Mouse (Mus musculus) cerebellum, postnatal 25 days (tissue): ENCODE results near the gene Pvr.

ENCODE experiments used
- DNase-seq, 2 experiments: peaks; one replicate each; pipeline ENCODE4 v3.0.0; 2021; ENCODE audit warnings: mixed read lengths in 2 of 2

Pvr gene

DNA sequence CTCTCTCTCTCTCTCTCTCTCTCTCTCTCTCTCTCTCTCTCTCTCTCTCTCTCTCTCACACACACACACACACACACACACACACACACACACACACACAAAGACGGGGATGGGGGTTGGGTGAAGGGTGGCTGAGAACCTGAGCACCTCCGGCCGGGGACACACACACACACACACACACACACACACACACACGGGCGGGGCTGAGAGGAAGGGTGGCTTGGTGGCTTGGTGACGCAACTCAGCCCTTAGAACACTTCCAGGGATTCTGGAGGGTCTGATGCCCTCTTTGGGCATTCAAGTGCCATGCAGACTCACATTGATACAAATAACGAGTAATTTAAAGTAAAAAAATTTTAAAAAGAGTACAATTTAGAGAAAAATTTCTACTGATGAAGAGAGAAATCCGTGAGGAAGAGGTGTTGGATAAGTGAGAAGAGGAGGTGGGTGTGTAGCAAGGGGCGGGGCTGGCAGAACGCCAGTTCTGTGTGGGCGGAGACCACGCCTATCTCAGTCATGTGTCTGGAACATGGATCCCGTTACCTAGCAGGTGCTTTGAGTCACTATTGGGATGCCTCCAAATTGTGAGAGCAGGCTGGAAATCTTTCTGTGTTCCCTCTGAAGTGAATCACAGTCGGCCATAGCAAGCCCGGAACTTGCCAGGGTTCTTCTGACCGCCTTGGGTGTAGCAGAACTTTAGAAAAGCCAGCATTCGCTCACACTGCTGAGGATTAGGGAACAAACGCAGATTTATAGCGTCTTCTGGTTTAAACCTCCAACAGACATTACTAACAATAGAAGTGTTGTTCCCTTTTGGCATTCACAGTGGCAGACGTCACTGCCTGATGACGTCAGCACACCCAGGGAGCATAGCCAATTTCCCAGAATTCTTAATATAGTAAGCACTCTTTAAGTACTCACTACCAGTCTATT is 12.2 kb upstream of the Pvr start:
- DNase-seq, result peak; percentile 66 to 81

DNA sequence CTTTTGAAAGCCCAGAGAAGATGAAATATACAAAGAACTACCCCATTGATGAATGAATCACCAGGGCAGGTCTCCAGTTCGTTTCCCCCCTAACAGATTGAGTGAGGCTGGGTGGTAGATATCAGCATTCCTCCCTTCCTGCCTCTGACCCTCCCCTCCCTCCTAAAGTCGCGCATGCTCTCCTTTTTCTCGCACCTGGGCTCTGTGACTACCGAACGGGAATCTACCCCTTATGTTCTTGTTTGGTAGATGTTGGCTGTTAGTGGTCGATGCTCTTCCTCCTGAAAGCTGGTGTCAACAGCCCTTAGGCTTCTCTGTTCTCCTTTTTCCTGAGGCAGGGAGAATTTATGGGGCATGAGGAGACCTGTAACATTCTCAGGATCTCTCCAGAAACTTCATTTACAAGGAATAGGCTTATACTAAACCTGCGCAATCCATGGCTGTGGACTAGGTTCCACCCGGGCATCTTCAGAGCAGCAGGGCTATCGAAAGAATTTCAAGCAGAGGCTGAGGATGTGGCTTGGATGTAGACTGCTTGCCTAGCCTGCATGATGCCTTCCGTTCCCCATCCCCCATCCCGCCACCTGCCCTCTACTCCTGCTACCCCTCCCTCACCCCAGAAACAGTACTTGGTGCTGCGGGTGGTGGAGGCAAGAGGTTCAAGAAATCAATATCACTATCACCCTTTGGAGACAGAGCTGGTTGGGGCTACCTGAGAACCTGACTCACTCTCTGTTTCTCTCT is 11.3 kb upstream of the Pvr start:
- DNase-seq, result peak; percentile 28 to 50

DNA sequence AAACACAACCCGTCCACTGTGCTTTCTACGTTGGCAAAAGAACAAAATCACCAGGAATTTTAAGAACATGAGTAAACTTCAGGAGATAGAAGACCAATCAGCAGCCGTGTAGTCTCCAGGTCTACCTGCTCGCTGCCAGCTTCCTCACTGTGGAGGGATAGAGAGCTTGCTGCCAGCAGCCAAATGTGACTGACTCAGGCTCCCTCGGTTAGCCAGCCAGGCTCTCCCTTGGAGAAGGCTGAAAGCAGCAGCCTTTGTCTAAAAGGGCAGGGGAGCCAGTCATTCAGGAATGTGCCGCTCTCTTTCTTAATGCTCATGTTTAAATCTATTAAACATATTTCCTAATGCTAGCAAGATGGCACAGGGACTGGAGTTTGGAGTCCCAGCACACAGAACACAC is 9.5 kb upstream of the Pvr start:
- DNase-seq, result peak in 1 of 2 experiments; percentile 43

DNA sequence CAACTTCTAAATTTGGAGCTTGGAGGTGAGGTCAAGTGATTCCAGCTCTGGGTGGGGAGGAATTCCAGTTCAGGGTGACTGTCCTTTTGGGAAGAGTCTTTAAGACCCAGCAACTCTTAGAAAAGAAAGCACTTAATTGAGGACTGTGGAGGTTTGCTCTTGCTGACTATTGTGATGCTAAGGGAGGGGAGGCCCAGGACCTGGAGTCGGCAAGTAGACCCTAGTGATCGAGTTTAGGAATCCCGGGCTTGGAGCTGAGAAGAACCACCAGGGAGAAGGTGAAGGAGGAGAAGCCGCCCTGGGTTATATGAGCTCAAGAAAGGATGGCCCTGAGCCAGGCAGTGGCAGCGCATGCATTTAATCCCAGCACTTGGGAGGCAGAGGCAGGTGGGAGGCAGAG is 7.5 kb upstream of the Pvr start:
- no peak for DNase-seq

DNA sequence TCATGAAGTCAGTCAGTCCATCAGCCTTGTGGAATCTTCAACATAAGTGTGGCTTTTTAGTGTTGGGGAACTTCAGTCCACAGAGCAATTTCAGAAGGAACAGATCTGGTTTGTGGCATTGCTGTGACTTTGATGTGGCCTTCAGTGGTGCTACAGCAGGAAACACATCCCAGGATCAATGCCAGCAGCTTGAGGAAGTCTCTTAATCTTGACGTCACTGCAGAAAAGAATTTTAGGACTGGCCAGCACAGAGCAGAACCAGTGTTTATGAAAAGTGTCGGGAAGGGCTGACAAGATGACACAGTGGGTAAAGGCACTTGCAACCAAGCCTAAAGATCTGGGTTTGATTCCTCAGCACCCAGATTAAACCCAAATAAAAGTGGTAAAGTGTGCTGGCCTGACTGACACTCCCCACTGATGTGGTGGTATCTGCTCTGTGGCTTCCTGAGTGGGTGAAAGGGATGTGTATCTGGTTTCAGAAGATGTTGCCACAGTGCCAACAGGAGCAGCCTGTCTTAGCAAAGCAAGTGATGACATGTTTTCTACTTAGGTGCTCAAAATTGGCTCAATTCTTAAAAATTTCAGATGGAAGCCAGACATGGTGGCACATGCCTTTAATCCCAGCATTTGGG is 6.0 kb upstream of the Pvr start:
- no peak for DNase-seq

DNA sequence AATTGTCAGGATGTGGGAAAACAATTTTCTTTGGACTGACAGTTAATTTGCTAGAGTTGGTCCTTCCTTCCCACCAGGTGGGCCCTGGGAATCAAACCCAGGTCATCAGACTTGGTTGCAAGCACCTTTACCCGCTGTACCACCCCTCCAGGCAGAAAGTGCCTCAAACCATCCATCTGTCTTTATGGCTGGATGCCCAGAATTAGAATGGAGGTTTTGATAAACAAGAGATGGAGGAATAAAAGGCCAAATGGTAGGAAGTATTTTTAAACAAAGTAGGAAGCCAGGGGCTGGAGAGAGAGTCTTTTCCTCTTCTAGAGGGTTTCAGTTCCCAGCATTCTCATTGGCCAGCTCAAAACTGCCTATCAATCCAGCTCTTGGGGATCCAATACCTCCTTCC is 4.4 kb upstream of the Pvr start:
- DNase-seq, result peak in 1 of 2 experiments; percentile 36

DNA sequence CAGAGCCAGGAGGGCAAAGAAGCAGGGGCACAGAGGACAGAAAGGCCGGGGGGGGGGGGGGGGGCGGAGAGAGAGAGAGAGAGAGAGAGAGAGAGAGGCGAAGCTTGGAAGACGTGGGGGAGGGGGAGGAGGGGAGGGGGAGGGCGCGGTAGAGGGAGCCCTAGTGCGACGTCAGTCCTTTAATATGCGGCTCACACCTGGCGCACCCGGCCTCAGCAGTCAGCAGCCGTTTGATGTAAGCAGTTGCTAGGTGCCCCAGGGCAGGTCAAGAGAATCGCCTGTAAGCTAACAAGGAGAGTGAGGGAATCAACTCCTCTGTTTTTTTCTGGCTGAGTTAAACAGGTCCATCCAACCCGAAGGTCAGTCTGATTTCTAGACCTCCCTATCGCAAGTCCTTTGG is 2.8 kb upstream of the Pvr start:
- no peak for DNase-seq

DNA sequence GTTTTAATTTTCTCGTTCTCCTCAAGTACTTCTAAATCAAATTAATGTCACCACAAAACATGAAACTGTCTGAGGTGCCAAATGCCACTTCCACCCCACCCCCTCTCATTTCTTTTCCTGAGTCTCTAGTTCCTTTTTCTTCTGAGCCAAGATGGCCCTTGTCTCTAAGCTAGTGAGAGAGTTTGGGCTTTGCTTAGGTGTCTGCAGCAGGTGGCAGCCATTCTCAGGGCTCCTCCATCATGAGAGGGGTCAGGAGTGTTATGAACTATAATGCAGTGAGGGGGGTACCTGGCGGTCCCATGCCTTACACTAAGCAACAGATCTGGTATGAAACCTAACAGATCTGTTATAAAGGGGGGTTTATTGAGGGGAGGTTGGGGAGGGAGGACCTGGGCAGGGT is 2.4 kb upstream of the Pvr start:
- no peak for DNase-seq

DNA sequence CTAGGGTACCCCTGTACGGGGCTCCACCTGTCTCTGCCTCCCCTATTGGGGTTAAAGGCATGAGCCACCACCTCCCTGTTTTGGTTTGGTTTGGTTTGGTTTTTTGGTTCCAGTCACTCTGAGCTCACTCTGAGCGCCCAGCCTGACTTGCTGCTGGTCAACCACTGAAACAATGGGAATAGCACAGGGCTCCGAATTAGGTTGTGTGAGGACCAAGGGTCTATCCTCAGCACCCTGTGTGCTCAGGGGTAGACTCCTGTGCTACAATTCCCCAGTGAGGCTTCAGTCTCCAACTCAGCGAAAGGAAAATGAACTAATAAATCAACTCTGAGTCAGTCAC is 824 bp downstream of the Pvr start:
- DNase-seq, result no peak

DNA sequence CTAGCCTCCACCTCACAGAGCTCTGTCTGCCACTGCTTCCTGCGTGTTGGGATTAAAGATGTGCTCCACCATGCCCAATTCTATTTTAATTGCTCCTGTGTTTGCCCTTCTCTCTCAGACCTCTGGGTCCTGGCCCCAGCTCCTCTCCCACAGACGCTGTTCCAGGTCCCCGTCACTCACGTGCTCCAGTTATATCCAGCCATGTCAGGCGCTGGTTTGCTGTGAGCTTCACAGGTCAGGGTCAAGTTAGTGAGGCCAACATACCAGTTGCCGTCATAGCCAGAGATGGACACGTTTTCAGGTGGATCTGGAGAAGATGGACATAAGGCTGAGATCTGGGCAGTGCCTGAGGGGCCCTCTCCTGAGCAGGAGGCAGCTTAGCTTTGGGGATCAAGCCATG is 6.4 kb downstream of the Pvr start:
- no peak for DNase-seq

DNA sequence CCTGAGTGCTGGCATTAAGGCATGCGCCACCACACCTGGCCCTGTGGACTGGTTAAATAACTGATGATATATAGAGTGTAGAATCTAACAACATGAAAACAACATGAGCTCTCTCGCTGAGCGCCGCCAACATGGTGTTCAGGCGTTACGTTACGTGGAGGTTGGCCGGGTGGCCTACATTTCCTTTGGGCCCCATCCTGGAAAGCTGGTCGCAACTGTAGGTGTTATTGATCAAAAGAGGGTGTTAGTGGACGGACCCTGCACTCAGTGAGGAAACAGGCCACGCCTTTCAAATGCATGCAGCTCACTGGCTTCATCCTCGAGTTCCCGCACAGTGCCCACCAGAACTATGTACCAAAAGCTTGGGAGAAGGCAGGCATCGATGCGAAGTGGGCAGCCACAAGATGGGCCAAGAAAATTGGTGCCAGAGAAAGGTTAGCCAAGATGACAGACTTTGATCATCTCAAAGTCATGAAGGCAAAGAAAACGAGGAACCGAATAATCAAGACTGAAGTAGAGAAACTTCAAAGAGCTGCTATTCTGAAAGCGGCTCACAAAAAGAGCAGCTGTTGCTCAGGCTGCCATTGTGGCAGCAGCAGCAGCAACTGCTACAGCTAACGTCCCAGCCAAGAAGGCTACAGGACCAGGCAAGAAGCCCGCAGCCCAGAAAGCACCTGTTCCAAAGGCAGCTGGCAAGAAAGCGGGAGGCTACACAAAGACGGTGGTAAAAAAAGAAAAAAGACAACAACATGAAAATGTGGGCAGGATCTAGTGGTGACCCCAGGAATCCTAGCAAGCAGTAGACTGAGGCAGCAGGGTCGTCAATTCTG is 9.1 kb downstream of the Pvr start:
- DNase-seq, result no peak

DNA sequence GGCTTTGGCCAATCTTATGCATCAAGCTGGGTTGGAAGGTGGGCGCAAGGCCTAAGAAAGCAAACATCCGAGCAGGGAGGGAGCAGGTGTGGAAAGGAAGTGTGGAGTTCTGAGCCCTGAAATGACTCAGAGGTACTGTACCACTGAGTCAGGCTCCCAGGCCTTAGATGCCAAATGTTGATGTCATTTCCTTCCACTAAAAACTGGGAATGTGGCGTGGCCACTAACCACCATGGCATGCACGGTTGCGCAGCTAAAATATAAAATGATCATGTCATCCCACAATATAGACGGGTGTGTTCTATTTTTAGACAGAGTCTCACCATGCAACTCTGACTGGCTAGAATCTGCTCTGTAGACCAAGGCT is 9.7 kb downstream of the Pvr start:
- no peak for DNase-seq

DNA sequence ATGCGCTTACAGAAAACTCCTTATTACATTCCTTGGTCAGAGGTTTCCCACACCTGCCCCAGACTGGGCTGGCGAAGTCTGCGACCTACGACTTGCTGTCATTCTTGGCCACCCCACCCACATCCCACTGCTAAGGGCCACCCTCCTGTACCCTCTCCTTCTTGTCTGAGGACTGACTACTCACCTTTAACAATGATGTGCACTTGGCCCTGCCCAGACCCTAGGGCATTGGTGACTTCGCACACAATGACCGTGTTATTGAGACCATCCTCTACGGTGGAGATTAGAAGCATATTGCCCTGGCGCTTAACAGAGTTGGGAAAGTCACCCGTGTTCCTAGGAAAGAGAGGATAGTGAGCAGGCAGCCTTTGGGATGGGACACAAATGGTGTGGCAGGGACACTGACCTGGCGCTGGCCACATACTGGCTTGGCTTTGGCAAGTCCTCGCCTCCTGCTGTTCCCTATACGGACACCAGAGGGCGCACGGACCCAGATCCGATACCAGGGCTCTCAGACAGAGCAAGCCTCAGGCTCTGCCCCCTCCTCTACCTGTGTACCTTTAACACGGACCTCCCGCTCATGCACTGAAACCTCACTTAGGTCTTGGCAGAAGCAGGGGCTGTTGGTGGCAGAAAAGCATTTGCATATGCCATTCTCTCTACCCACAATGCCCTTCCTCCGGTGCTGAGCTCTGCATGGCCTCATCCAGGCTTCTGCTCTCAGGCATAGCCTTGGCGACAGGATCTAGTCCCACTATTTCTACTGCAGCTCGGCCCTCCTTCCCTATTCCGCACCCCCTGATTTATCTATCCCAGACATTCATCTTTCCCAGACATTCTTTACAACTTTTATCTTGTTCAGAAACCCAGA is 10.3 kb downstream of the Pvr start:
- DNase-seq, result peak; percentile 81 to 91

DNA sequence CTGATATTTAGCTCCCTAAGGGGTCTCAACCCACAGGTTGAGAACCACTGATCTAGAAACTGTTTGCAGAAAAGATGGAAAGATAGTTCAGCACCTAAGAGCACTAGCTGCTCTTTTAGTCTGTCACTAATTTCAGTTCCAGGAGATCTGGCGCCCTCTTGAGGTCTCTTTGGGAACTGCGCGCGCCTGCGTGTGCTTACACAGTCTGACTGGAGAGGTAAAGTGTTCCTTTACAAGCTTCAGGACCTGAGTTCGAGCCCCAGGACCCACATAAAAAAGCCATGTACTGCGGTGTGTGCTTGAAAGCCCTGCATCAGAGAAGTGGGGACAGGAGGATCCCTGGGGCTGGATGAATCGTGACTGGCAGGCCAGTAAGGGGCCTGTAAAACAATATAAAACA is 31.1 kb downstream of the Pvr start:
- DNase-seq, result peak in 1 of 2 experiments; percentile 15

DNA sequence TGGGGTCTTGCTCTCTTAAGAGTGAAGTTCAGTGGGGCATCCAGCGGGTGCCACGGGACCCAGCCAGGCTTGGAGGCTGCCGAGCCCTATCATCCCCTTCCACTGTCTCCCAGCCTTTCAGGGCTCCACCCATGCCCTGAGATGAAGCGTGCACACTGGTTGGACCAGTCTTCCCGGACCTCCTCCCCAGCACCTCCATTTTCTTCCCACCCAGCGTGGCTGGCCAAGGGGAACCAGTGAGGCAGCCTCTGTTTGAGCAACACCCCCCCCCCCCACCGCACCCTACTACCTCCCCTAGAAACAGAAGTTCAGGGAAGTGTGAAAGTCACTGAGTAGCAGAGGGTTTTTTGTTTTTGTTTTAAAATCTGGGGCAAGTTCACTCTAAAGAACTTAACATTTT is 33.1 kb downstream of the Pvr start, which contains the start of gene Ceacam19:
Ceacam19 (minus strand) TSS at position 117 of the 400 bp plus-strand sequence.
- DNase-seq, result no peak

DNA sequence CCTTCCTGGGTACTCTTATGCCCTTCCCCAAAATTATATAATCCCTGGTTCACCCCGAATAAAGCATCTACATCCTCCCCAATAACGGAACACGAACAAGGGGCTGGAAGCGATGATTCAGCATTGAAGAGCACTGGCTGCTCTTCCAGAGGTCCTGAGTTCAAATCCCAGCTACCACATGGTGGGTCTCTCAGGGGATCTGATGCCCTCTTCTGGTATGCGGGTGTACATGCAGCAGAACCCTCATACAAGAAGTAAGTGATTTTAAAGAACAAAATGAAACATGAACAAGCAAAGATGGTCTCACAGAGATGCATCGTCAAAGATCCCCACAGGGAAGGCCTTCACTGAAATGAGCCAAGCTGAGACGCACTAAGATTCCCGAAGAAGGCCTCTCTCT is 40.2 kb downstream of the Pvr start:
- DNase-seq, result no peak

DNA sequence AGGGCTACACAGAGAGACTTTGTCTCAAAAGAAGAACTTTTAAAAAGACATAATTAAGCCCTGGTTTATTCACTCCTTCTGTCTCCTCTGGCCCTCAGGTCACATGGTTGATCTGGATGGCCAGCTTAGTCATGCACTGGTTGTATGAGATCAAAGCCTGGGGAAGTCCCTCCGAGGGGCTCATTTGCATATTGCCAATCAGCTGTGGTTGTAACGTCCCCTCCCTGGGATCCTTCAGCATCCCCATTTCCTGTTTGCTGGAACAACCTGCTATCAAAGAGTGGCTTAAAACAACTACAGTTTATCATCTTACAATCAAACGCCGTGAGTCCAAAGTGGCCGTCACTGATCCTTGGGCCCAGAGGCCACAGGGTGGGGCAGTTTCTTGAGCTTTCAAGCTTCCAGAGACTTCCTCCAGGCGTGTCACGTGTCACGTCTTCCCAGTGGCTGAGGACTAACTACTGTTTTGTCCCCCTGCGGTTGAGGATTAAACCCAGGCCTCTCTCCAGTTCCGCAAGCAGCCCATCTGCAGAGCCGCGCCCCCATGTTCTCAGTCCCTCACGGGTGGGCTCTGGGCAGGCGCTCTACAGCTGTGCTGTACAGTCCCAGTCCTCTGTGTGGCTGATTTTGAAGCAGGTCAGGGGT is 44.1 kb downstream of the Pvr start:
- DNase-seq, result no peak

DNA sequence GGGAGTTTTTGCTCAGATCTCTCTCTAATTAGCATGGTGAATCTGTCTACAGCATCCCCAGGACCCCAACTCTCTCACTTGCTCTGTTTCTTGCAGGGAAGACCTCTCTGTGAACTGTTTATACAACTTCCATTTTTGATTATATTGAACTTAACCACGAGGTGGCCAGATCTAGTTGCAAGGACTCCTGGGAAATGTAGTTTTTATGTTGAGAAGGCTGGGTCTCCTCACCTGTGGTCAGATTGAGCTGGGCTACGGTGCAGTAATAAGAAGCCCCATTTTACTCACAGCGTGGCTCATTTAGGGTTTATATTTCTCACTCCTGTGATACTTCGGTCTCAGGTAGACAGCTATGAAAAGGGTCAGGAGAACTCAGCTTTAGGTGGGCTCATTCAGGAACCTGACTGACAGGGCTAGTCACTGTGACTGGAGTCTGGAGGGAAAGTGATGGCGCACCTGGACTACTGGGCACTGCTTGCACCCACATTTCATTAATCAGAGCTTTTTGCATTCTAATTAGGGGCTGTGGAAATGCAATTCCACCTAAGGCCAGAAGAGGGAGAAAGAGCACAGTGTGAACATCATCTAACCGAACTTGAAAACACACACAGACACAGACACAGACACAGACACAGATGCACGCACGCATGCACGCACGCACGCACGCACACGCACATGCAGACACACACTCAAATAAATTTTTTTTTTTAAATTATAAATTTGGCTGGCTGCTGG is 44.8 kb downstream of the Pvr start:
- DNase-seq, result peak in 1 of 2 experiments; percentile 53

DNA sequence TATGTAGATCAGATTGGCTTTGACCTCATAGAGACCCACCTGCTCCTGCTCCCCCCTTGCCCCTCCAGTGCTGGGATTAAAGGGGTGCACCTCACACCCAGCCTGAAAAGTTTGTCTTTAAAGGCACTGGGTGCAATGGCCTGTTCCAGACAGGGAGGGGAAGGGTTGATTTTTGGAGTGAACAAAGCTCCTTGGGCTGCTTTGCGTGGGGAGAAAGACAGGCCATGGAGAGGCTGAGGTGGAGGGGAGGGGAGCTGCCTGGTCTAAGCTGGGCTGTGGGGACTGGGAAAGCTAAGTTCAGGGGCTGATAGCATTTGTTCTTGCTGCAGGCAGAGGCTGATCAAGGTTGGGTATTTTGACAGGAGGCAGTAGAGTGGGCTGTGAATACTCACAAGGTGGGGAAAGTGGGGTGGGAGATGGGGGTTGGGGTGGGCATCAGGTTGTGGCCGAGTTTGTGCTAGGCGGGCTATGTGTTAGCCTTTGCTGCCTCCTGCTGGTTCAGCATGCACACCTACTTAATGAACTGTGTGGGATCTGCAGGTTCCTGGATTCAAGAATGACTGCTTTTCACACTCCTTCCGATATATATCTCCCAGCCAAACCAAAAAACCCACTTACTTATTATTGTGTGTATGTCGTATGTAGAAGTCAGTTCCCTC is 48.9 kb downstream of the Pvr start:
- no peak for DNase-seq

DNA sequence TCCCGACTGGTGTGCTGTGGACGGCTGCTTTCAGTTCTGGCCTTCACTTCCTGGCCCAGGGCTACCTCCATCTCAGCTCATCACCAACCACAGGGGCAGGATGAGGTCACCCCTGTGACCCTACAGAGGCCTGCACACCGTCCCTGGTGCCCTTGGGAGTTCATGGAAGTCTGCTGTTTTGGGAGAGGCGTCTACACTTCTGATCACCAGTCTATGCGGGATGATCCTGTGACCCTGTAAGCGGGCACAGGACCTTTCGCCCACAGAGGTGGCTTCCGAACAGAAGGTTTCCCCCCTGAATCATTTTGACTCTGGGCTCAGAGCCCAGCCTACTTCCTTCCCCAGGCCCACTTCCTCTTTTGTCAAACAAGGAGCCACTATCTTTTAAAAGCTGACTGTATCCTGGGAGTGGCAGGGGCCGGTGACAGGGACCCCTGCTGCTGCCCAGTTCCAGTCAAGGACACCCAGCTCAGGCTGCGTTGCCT is 49.8 kb downstream of the Pvr start:
- DNase-seq, result no peak
